In genomic region chr19:57328792-57329191, GRCm38 (mm10) we compare ENCODE assay signal across 8 mouse cellular contexts. TPM values are rescaled to one million over a fixed set of nuclear protein-coding genes. Genes with fewer than 3 reads are reported as not detected.
DNase-seq lines count a peak whose midpoint lies in the region; ATAC-seq lines count a peak whose summit lies in the region.

No protein-coding gene starts in this region.

- WGBS in kidney, embryonic 14.5 days, result 66% methylated on average over 12 of the region's 12 CpGs

- ATAC-seq in kidney, embryonic 14.5 days (ENCODE audit: low FRiP score, low TSS enrichment), result no peak

- H3K4me3 ChIP-seq in kidney, embryonic 14.5 days (ENCODE audit: low read length), result no peak overlapping the region

- H3K4me1 ChIP-seq in kidney, embryonic 14.5 days (ENCODE audit: control insufficient read depth, insufficient read depth, low read length), result no peaks in the 10 kb centered on the region

- H3K27me3 ChIP-seq in kidney, embryonic 14.5 days (ENCODE audit: control insufficient read depth, insufficient read depth, low read length), result no peaks in the 10 kb centered on the region

- no peaks in the 10 kb centered on the region for H3K36me3 ChIP-seq in kidney, embryonic 14.5 days (ENCODE audit: control insufficient read depth, insufficient read depth, low read length)

- H3K9ac ChIP-seq in kidney, embryonic 14.5 days (ENCODE audit: low read depth, low read length), result no peak overlapping the region

- no peak overlapping the region for H3K27ac ChIP-seq in kidney, embryonic 14.5 days (ENCODE audit: low read depth, low read length)

- H3K9me3 ChIP-seq in kidney, embryonic 14.5 days (ENCODE audit: control insufficient read depth, low read length), result no peaks in the 10 kb centered on the region

- DNase-seq in kidney, adult 9 months, result peak; percentile 57
- peak; percentile 77 for DNase-seq in CD4-positive, CD25-positive, alpha-beta regulatory T cell, adult 2 months (ENCODE audit: low read depth, low spot score)
- DNase-seq in NIH3T3 (ENCODE audit: low read depth), result peak; percentile 85
- peak; percentile 55 to 73 for DNase-seq in cerebellum, postnatal 36 days
- DNase-seq in kidney, postnatal 4 days, result peak; percentile 59 to 65
- DNase-seq in retina, embryonic 14.5 days (ENCODE audit: low spot score), result peak; percentile 77
- DNase-seq in frontal cortex, postnatal 25 days (ENCODE audit: low spot score in 2 of 2), result no peak

- H3K4me2 ChIP-seq in kidney, embryonic 14.5 days (replicated peaks; ENCODE audit: low read depth, low read length), result no peak overlapping the region

RNA-seq across cellular contexts. Expression of gene Ablim1, which starts 14.1 kb away (rescaled TPM):
- 21.0 and 36.0 TPM in 2 replicates for polyA plus RNA-seq in kidney, embryonic 14.5 days (2014; fragmentation: Nextera tagmentation; extraction: Ambion mirVana)

RNA-seq across cellular contexts. Expression of gene Fam160b1, which starts 31.7 kb away (rescaled TPM):
- polyA plus RNA-seq in kidney, embryonic 14.5 days (2014; fragmentation: Nextera tagmentation; extraction: Ambion mirVana), result 13.5 and 18.1 TPM in 2 replicates

Comparison
In these comparisons a context has a peak if more than half of its experiments do, and no peak if none do; other contexts are left out.
1. DNase-seq: peak in kidney, adult 9 months (single experiment), CD4-positive, CD25-positive, alpha-beta regulatory T cell, adult 2 months (single experiment), NIH3T3 (single experiment), cerebellum, postnatal 36 days (2 of 2), kidney, postnatal 4 days (2 of 2) and retina, embryonic 14.5 days (single experiment); none in frontal cortex, postnatal 25 days (0 of 2).